Mouse (Mus musculus): Measurements from ENCODE around the gene Relch. TPM values are rescaled to one million over a fixed set of nuclear protein-coding genes. Genes with fewer than 3 reads are reported as not detected.
"Not testable (repeated sequence)": the region's sequence is repeated elsewhere in the genome, so short reads cannot be mapped to it uniquely, and the experiment has no call there.

Relch gene
- polyA plus RNA-seq, 1 experiment from 2014 or later = 24.2 TPM

DNA sequence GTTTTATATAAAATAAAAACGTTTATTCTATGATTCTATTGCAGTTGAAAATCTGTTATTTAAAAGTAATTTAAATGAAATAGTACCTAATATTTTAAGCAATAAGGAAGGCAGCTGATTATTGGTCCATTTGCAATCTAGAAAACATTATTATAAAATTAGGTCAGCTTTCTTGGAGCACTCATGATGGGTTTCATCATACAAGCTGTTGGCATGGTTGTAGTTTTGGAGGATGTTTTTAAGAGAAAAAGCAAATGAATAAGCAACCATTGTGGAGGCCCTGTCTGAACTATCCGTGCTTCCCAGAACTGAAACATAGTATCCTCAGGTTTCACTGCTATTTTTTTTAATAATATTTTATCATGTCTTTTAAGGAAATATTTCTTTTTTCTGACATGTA, 31.9 kb downstream of the Relch start:
- no peak for ATAC-seq (replicated peaks; ENCODE audit: low FRiP score)
- H3K27me3 ChIP-seq = no peaks in the 10 kb centered on the region
- no peak overlapping the region for H3K4me2 ChIP-seq
- H3K4me1 ChIP-seq = no peaks in the 10 kb centered on the region
- H3K36me3 ChIP-seq = peaks cover 14% of the 10 kb centered on the region
- H3K9ac ChIP-seq = no peak overlapping the region
- WGBS = 86% methylated on average over 2 of the region's 2 CpGs
- H3K27ac ChIP-seq = no peak overlapping the region
- no peaks in the 10 kb centered on the region for H3K9me3 ChIP-seq (replicated peaks)
- H3K4me3 ChIP-seq (replicated peaks) = no peak overlapping the region

DNA sequence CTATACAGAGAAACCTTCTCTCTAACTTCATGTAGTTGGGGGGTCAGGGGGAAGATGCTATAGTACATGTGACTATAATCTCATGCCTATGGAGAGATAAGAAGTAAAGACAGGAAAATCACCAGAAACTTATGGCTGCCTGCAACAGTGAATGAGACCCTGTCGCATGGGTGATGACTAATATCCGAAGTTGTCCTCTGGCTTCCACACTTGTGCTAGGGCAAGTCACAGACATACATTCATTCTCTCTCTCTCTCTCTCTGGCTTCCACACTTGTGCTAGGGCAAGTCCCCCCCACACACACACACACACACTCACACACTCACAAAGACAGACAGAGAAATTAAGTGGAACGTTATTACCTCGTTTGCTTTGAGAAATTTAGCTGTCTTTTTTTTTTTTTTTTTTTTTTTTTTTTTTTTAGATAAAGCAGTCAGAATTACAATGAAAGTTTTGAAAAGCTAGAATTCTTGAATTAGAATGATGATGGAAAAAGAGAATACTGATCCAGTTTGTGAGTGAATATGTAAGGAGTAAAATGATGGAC, 37.4 kb downstream of the Relch start:
- no peak overlapping the region for H3K4me2 ChIP-seq
- no peaks in the 10 kb centered on the region for H3K4me1 ChIP-seq
- H3K27me3 ChIP-seq = no peaks in the 10 kb centered on the region
- WGBS = 93% methylated on average over 4 of the region's 4 CpGs
- no peak overlapping the region for H3K27ac ChIP-seq
- no peaks in the 10 kb centered on the region for H3K9me3 ChIP-seq (replicated peaks)
- ATAC-seq (replicated peaks; ENCODE audit: low FRiP score) = no peak
- H3K9ac ChIP-seq = no peak overlapping the region
- no peak overlapping the region for H3K4me3 ChIP-seq (replicated peaks)
- H3K36me3 ChIP-seq = peaks cover 11% of the 10 kb centered on the region

GRCm38 (mm10) chr1:105709415-105709814, 45.8 kb downstream of the Relch start:
- Histone ChIP-seq H3K4me1 (no peaks in the 10 kb centered on the region), H3K4me3 (replicated peaks) (no peak overlapping the region), H3K9me3 (replicated peaks) (no peaks in the 10 kb centered on the region), H3K36me3 (peaks cover 37% of the 10 kb centered on the region), H3K9ac (no peak overlapping the region), H3K27me3 (no peaks in the 10 kb centered on the region), H3K27ac (no peak overlapping the region), H3K4me2 (no peak overlapping the region)
- ATAC-seq (replicated peaks; ENCODE audit: low FRiP score) = no peak
- 67% methylated on average over 2 of the region's 2 CpGs for WGBS

GRCm38 (mm10) chr1:105711227-105711626, 47.6 kb downstream of the Relch start:
- Histone ChIP-seq H3K9me3 (replicated peaks) (no peaks in the 10 kb centered on the region), H3K4me2 (no peak overlapping the region), H3K36me3 (peaks cover 38% of the 10 kb centered on the region), H3K27ac (no peak overlapping the region), H3K4me3 (replicated peaks) (no peak overlapping the region), H3K27me3 (no peaks in the 10 kb centered on the region), H3K9ac (no peak overlapping the region), H3K4me1 (no peaks in the 10 kb centered on the region)
- ATAC-seq (replicated peaks; ENCODE audit: low FRiP score) = no peak
- 34% methylated on average over 1 of the region's 1 CpGs for WGBS

GRCm38 (mm10) chr1:105712822-105713221, 49.2 kb downstream of the Relch start:
- H3K27me3 ChIP-seq = no peaks in the 10 kb centered on the region
- no peak overlapping the region for H3K4me2 ChIP-seq
- no peak for ATAC-seq (replicated peaks; ENCODE audit: low FRiP score)

GRCm38 (mm10) chr1:105718358-105718757, 54.7 kb downstream of the Relch start:
- Histone ChIP-seq H3K27ac (no peak overlapping the region), H3K4me1 (no peaks in the 10 kb centered on the region), H3K9me3 (replicated peaks) (no peaks in the 10 kb centered on the region), H3K4me2 (no peak overlapping the region), H3K36me3 (peaks cover 51% of the 10 kb centered on the region), H3K9ac (no peak overlapping the region), H3K27me3 (no peaks in the 10 kb centered on the region), H3K4me3 (replicated peaks) (no peak overlapping the region)
- 94% methylated on average over 1 of the region's 1 CpGs for WGBS
- no peak for ATAC-seq (replicated peaks; ENCODE audit: low FRiP score)

More at GRCm38 (mm10) chr1:105712822-105713221, 49.2 kb downstream of the Relch start:
- H3K9ac ChIP-seq = no peak overlapping the region
- H3K9me3 ChIP-seq (replicated peaks) = no peaks in the 10 kb centered on the region
- no peak overlapping the region for H3K27ac ChIP-seq
- WGBS = 94% methylated on average over 2 of the region's 2 CpGs
- no peak overlapping the region for H3K4me3 ChIP-seq (replicated peaks)
- peaks cover 39% of the 10 kb centered on the region for H3K36me3 ChIP-seq
- no peaks in the 10 kb centered on the region for H3K4me1 ChIP-seq

DNA sequence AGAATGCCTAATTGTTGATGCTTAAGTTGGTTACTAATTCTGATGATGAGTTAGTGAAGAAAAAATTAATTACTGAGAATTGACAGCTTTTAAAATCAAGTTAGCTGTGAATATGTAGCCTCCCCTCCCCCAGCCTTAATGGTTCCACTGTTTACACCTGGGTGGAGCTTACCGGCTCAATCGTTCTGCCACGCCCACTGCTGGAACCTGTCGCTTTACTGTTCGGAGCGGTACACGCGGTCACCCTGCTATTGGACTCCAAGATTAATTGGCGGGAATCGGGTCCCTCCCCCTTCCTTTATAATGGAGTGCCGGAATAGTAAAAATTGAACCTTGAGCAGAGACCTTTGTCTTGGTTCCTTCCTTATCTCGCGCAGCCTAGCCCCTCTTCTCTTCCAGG, 65.6 kb downstream of the Relch start:
- not testable (repeated sequence) for H3K4me2 ChIP-seq; H3K9ac ChIP-seq; H3K4me1 ChIP-seq; ATAC-seq (replicated peaks; ENCODE audit: low FRiP score); H3K9me3 ChIP-seq (replicated peaks); H3K27ac ChIP-seq; H3K27me3 ChIP-seq; H3K4me3 ChIP-seq (replicated peaks)
- WGBS = 96% methylated on average over 13 of the region's 13 CpGs
- peaks cover 38% of the 10 kb centered on the region for H3K36me3 ChIP-seq

DNA sequence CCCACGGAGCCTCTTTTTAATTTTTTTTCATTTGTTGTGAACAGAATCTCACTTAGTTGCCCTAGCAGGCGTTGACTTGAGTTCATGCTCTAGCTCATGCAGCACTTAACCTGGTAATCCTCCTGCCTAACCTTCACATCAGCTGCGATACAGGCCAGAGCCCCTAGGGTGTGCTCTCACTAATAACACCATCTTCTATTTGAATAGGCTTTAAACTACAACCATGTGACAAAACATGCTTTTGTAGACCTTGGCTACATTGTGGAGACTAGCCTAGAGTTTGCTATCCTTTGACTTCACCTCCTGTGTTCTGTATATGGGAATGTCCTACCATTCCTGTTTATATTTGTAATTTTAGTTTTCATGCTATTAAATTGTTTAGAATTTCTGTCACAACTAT, 71.7 kb downstream of the Relch start:
- no peaks in the 10 kb centered on the region for H3K4me1 ChIP-seq
- H3K9me3 ChIP-seq (replicated peaks) = no peaks in the 10 kb centered on the region
- no peak for ATAC-seq (replicated peaks; ENCODE audit: low FRiP score)
- H3K27ac ChIP-seq = no peak overlapping the region
- H3K4me2 ChIP-seq = no peak overlapping the region
- no peak overlapping the region for H3K9ac ChIP-seq
- H3K27me3 ChIP-seq = no peaks in the 10 kb centered on the region
- peaks cover 33% of the 10 kb centered on the region for H3K36me3 ChIP-seq
- 84% methylated on average over 3 of the region's 3 CpGs for WGBS
- no peak overlapping the region for H3K4me3 ChIP-seq (replicated peaks)

DNA sequence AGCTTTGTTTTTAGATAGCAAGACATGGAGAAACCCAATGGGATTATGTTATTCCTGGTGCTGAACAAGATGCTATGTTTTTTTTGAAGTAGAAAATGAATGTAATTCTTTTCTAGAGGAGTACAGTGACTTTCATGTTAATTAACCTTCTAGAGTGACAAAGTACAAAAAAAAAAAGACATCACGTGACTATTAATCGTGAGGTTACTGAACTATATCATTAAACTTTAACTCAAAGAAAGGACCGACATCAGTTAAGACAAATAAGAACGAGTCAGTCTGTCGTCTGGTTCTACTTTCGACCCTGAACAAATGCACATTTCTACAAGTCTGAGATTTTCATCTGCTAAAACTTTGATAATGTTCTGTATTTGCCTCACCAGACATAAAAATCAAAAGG, 74.7 kb downstream of the Relch start:
- ATAC-seq (replicated peaks; ENCODE audit: low FRiP score) = no peak
- peaks cover 48% of the 10 kb centered on the region for H3K36me3 ChIP-seq
- no peaks in the 10 kb centered on the region for H3K4me1 ChIP-seq
- no peaks in the 10 kb centered on the region for H3K9me3 ChIP-seq (replicated peaks)
- no peak overlapping the region for H3K9ac ChIP-seq
- WGBS = 71% methylated on average over 6 of the region's 6 CpGs
- no peaks in the 10 kb centered on the region for H3K27me3 ChIP-seq
- H3K27ac ChIP-seq = no peak overlapping the region
- no peak overlapping the region for H3K4me2 ChIP-seq
- H3K4me3 ChIP-seq (replicated peaks) = no peak overlapping the region

- Histone ChIP-seq H3K9me3 (replicated peaks) (no peaks in the 10 kb centered on the region), H3K27me3 (no peaks in the 10 kb centered on the region), H3K4me2 (no peak overlapping the region), H3K27ac (no peak overlapping the region), H3K4me1 (no peaks in the 10 kb centered on the region), H3K36me3 (peaks cover 53% of the 10 kb centered on the region), H3K4me3 (replicated peaks) (no peak overlapping the region), H3K9ac (no peak overlapping the region)
- no peak for ATAC-seq (replicated peaks; ENCODE audit: low FRiP score)
Measured at GRCm38 (mm10) chr1:105739493-105739892, 75.8 kb downstream of the Relch start.

DNA sequence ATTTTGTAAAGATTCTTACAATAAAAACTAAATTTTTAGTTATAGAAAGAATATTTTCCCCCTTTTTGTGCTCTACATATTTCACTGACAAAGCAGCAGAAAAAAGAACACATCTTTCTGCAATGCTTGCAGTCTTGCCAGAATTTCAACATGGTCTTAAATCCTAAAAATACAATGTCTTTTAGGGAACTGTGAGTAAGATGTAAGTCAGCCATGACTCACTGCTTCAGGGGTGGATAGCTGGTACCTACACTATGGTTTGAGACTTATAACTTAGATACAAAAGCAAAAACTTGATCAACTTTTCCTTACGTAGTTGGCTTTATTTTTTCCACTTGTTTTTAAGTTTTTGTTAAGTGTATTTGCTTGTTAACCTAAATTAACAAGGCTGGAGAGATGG, 78.8 kb downstream of the Relch start:
- Histone ChIP-seq H3K9ac (no peak overlapping the region), H3K9me3 (replicated peaks) (no peaks in the 10 kb centered on the region), H3K27ac (no peak overlapping the region), H3K4me1 (no peaks in the 10 kb centered on the region), H3K4me3 (replicated peaks) (no peak overlapping the region), H3K36me3 (peaks cover 61% of the 10 kb centered on the region), H3K4me2 (no peak overlapping the region), H3K27me3 (no peaks in the 10 kb centered on the region)
- 94% methylated on average over 1 of the region's 1 CpGs for WGBS
- no peak for ATAC-seq (replicated peaks; ENCODE audit: low FRiP score)

DNA sequence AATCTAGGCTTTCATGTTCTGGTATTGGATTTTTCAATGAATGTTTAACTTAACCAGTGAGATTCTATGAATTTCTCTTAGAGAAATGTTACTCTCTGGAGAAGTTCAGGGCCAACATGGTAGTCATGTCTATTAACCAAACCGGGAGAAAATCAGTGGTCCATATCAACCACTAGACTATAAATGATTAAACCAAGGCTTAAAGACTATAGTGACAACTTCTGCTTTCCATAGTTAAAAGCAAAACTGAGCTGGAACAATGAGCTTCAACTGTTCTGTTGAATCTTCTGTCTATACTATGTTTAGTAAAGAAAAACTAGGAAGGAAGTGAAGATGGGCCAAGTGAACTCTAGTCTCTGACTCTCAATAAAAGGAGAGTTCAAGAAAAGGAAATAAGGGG, 82.8 kb downstream of the Relch start:
- no peaks in the 10 kb centered on the region for H3K9me3 ChIP-seq (replicated peaks)
- H3K9ac ChIP-seq = no peak overlapping the region
- H3K27ac ChIP-seq = peak overlapping the region; percentile 46
- H3K4me2 ChIP-seq = no peak overlapping the region
- 64% methylated on average over 1 of the region's 1 CpGs for WGBS
- H3K4me3 ChIP-seq (replicated peaks) = no peak overlapping the region
- H3K4me1 ChIP-seq = no peaks in the 10 kb centered on the region
- ATAC-seq (replicated peaks; ENCODE audit: low FRiP score) = peak; percentile 90
- peaks cover 69% of the 10 kb centered on the region for H3K36me3 ChIP-seq
- H3K27me3 ChIP-seq = no peaks in the 10 kb centered on the region

- Histone ChIP-seq H3K4me3 (replicated peaks) (no peak overlapping the region), H3K9me3 (replicated peaks) (no peaks in the 10 kb centered on the region), H3K4me1 (no peaks in the 10 kb centered on the region), H3K36me3 (peaks cover 67% of the 10 kb centered on the region), H3K27ac (peak overlapping the region; percentile 46), H3K9ac (no peak overlapping the region), H3K27me3 (no peaks in the 10 kb centered on the region), H3K4me2 (no peak overlapping the region)
- WGBS = 70% methylated on average over 5 of the region's 5 CpGs
- ATAC-seq (replicated peaks; ENCODE audit: low FRiP score) = peak; percentile 60; the same call in 1 of the 2 replicates
Measured at GRCm38 (mm10) chr1:105746858-105747596, 83.4 kb downstream of the Relch start.

All from kidney, embryonic 15.5 days (tissue).